Mouse (Mus musculus): ENCODE data around the gene Rap2c. TPM values are rescaled to one million over a fixed set of nuclear protein-coding genes. Genes with fewer than 3 reads are reported as not detected.
A peak's percentile ranks its signal among the peaks of the same experiment; 100 is the strongest.

Rap2c gene
- total and polyA plus RNA-seq, 3 experiments, result 14.5 to 16.0 TPM; not detected in 1

- no peak overlapping the region for H3K9ac ChIP-seq (ENCODE audit: control insufficient read depth, low read depth, low read length, poor library complexity, severe bottlenecking)
- H3K4me3 ChIP-seq (ENCODE audit: control insufficient read depth in 1 of 2, insufficient read depth in 1 of 2, low read depth in 2 of 2, low read length in 2 of 2), result no peak overlapping the region
- H3K9me3 ChIP-seq (replicated peaks; ENCODE audit: insufficient read depth, low read length), result no peaks in the 10 kb centered on the region
- no peaks in the 10 kb centered on the region for H3K27me3 ChIP-seq (ENCODE audit: control insufficient read depth in 1 of 2, insufficient read depth in 2 of 2, low read length in 2 of 2)
- no peak overlapping the region for H3K27ac ChIP-seq (ENCODE audit: control insufficient read depth, low read depth, low read length)
- TF ChIP-seq ZC3H11A (IDR thresholded peaks at IDR 0.05; ENCODE audit: low read depth, low read length) (no peak), TCF12 (IDR thresholded peaks at IDR 0.05; ENCODE audit: low read depth, low read length) (no peak), JUND (IDR thresholded peaks at IDR 0.05; ENCODE audit: low read depth, low read length) (no peak)
- no peaks in the 10 kb centered on the region for H3K79me2 ChIP-seq (ENCODE audit: control insufficient read depth, insufficient read depth, low read length, poor library complexity)
- no peaks in the 10 kb centered on the region for H3K4me1 ChIP-seq (ENCODE audit: control insufficient read depth in 1 of 2, insufficient read depth in 2 of 2, low read length in 2 of 2)
- no peak for DNase-seq (ENCODE audit: low read depth, low spot score)
- H3K36me3 ChIP-seq (ENCODE audit: control insufficient read depth in 1 of 2, insufficient read depth in 2 of 2, low read length in 2 of 2), result no peaks in the 10 kb centered on the region
These were observed 34.1 kb upstream of the Rap2c start for GRCm38 (mm10) chrX:51051680-51052461.

GRCm38 (mm10) chrX:51035678-51036209 lies 17.9 kb upstream of the Rap2c start:
- H3K4me3 ChIP-seq (ENCODE audit: control insufficient read depth in 1 of 2, insufficient read depth in 1 of 2, low read depth in 2 of 2, low read length in 2 of 2), result no peak overlapping the region
- no peaks in the 10 kb centered on the region for H3K79me2 ChIP-seq (ENCODE audit: control insufficient read depth, insufficient read depth, low read length, poor library complexity)
- H3K27me3 ChIP-seq (ENCODE audit: control insufficient read depth in 1 of 2, insufficient read depth in 2 of 2, low read length in 2 of 2), result no peaks in the 10 kb centered on the region; a peak in 2 of 4 replicates
- no peaks in the 10 kb centered on the region for H3K9me3 ChIP-seq (replicated peaks; ENCODE audit: insufficient read depth, low read length)
- DNase-seq (ENCODE audit: low read depth, low spot score), result no peak
- H3K9ac ChIP-seq (ENCODE audit: control insufficient read depth, low read depth, low read length, poor library complexity, severe bottlenecking), result no peak overlapping the region
- TF ChIP-seq MYC (IDR thresholded peaks at IDR 0.05; ENCODE audit: low read depth, low read length), result no peak
- TF ChIP-seq CHD2 (IDR thresholded peaks at IDR 0.05; ENCODE audit: low read length), result no peak
- no peak for TF ChIP-seq POLR2AphosphoS2 (IDR thresholded peaks at IDR 0.05; ENCODE audit: low read length)
- no peak for TF ChIP-seq TCF12 (IDR thresholded peaks at IDR 0.05; ENCODE audit: low read depth, low read length)
- TF ChIP-seq MAFK (IDR thresholded peaks at IDR 0.05; ENCODE audit: borderline replicate concordance, low read depth, low read length), result no peak
- no peak for TF ChIP-seq NELFE (IDR thresholded peaks at IDR 0.05; ENCODE audit: low read depth, low read length)
- no peak for TF ChIP-seq ZMIZ1 (IDR thresholded peaks at IDR 0.05; ENCODE audit: low read depth, low read length)
- no peak for TF ChIP-seq MAX (IDR thresholded peaks at IDR 0.05; ENCODE audit: low read length)
- TF ChIP-seq E2F4 (IDR thresholded peaks at IDR 0.05; ENCODE audit: borderline replicate concordance, low read depth, low read length), result no peak
- TF ChIP-seq NRF1 (IDR thresholded peaks at IDR 0.05; ENCODE audit: insufficient read depth, low read depth, low read length, poor library complexity, severe bottlenecking), result no peak
- H3K27ac ChIP-seq (ENCODE audit: control insufficient read depth, low read depth, low read length), result no peak overlapping the region
- no peaks in the 10 kb centered on the region for H3K4me1 ChIP-seq (ENCODE audit: control insufficient read depth in 1 of 2, insufficient read depth in 2 of 2, low read length in 2 of 2)
- no peaks in the 10 kb centered on the region for H3K36me3 ChIP-seq (ENCODE audit: control insufficient read depth in 1 of 2, insufficient read depth in 2 of 2, low read length in 2 of 2)

- peaks cover under 1 to 8% of the 10 kb centered on the region in 2 experiments for H3K36me3 ChIP-seq (ENCODE audit: control insufficient read depth in 1 of 2, insufficient read depth in 2 of 2, low read length in 2 of 2)
- no peak overlapping the region for H3K27ac ChIP-seq (ENCODE audit: control insufficient read depth, low read depth, low read length)
These were observed 2.1 kb upstream of the Rap2c start for GRCm38 (mm10) chrX:51019884-51020283.

More at GRCm38 (mm10) chrX:51019884-51020283, 2.1 kb upstream of the Rap2c start:
- TF ChIP-seq EP300 (IDR thresholded peaks at IDR 0.05; ENCODE audit: low read depth in 1 of 2, low read length in 2 of 2) (no peak), ZMIZ1 (IDR thresholded peaks at IDR 0.05; ENCODE audit: low read depth, low read length) (no peak), MYC (IDR thresholded peaks at IDR 0.05; ENCODE audit: low read depth, low read length) (no peak), KAT2A (conservative IDR thresholded peaks at IDR 0.05; ENCODE audit: low read depth, low read length) (no peak), E2F4 (IDR thresholded peaks at IDR 0.05; ENCODE audit: borderline replicate concordance, low read depth, low read length) (no peak), USF1 (IDR thresholded peaks at IDR 0.05; ENCODE audit: low read depth, low read length) (no peak), ZC3H11A (IDR thresholded peaks at IDR 0.05; ENCODE audit: low read depth, low read length) (no peak), MEF2A (IDR thresholded peaks at IDR 0.05; ENCODE audit: extremely low read depth, insufficient replicate concordance, low read depth, low read length, poor library complexity, severe bottlenecking) (no peak), HCFC1 (IDR thresholded peaks at IDR 0.05; ENCODE audit: low read depth, low read length) (no peak), TAL1 (IDR thresholded peaks at IDR 0.05; ENCODE audit: low read length) (no peak), CTCF (IDR thresholded peaks at IDR 0.05 in 2 of 3, conservative IDR thresholded peaks at IDR 0.05 in 1 of 3; ENCODE audit: control insufficient read depth in 1 of 3, insufficient read depth in 1 of 3, low read depth in 2 of 3, low read length in 3 of 3, poor library complexity in 1 of 3, severe bottlenecking in 1 of 3) (peak; percentile 8 to 28 (median 25); a peak in 3 of 6 replicates), CHD1 (IDR thresholded peaks at IDR 0.05; ENCODE audit: low read depth, low read length) (no peak), ETS1 (IDR thresholded peaks at IDR 0.05; ENCODE audit: low read depth, low read length) (no peak), SMC3 (IDR thresholded peaks at IDR 0.05; ENCODE audit: low read depth, low read length) (peak; percentile 29)
- no peaks in the 10 kb centered on the region for H3K4me1 ChIP-seq (ENCODE audit: control insufficient read depth in 1 of 2, insufficient read depth in 2 of 2, low read length in 2 of 2)
- H3K27me3 ChIP-seq (ENCODE audit: control insufficient read depth in 1 of 2, insufficient read depth in 2 of 2, low read length in 2 of 2), result no peaks in the 10 kb centered on the region; a peak in 1 of 4 replicates
- no peaks in the 10 kb centered on the region for H3K9me3 ChIP-seq (replicated peaks; ENCODE audit: insufficient read depth, low read length)
- DNase-seq (ENCODE audit: low read depth, low spot score), result peak; percentile 32
- H3K4me3 ChIP-seq (ENCODE audit: control insufficient read depth in 1 of 2, insufficient read depth in 1 of 2, low read depth in 2 of 2, low read length in 2 of 2), result no peak overlapping the region
- H3K9ac ChIP-seq (ENCODE audit: control insufficient read depth, low read depth, low read length, poor library complexity, severe bottlenecking), result no peak overlapping the region
- H3K79me2 ChIP-seq (ENCODE audit: control insufficient read depth, insufficient read depth, low read length, poor library complexity), result peaks cover 17% of the 10 kb centered on the region
